9 mouse cellular contexts compared by ENCODE assay signal in the genomic region with DNA sequence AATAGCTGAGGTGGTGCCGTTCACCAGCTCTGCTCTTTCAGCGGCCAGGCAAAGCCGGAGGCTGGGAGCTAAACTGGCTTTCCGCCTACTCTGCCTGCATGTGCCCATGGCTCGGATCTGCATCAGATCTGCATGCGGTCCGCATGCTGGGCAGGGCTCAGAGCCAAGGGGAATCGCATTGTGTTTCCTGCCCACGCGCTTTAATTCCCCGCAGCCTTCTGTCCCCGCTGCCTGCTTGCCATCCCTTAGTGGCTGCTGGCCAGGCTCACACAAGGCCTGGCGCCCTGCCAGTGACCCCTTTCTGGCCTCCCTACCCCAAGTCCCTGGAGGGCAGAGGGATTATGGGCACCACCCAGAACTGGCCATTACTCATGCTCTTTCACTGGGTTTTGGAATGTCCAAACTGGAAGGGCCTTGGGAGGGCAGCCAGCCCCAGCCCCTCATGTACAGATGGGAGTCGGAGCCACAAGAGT. TPM values are rescaled to one million over a fixed set of nuclear protein-coding genes. Genes with fewer than 3 reads are reported as not detected.
DNase-seq lines count a peak whose midpoint lies in the region; ATAC-seq lines count a peak whose summit lies in the region.
"Had no signal": no experiment of that assay in that cellular context is flagged by ENCODE, and none has a peak within 500 bp of the region (broad histone marks: within the 10 kb centered on the region; RNA-seq: fewer than 3 reads in every experiment).

No protein-coding gene starts in this region.

- peak; percentile 86 for ATAC-seq in hindbrain, embryonic 16.5 days

- no peaks in the 10 kb centered on the region for H3K9me3 ChIP-seq in hindbrain, embryonic 16.5 days (ENCODE audit: control insufficient read depth, low read length)

- 30% methylated on average over 14 of the region's 14 CpGs for WGBS in hindbrain, embryonic 16.5 days

- H3K36me3 ChIP-seq in hindbrain, embryonic 16.5 days (ENCODE audit: control insufficient read depth, insufficient read depth, low read length), result peaks cover 30% of the 10 kb centered on the region

- H3K4me1 ChIP-seq in hindbrain, embryonic 16.5 days (ENCODE audit: control insufficient read depth, insufficient read depth, low read depth, low read length), result peaks cover 11% of the 10 kb centered on the region

- peak; percentile 76 for DNase-seq in adipocyte (ENCODE audit: low spot score)
- DNase-seq in brain, embryonic 18.5 days (ENCODE audit: low read depth, low spot score), result peak; percentile 64
- DNase-seq in gastrocnemius, adult 18-20 months (ENCODE audit: low spot score), result peak; percentile 58
- peak; percentile 83 to 91 for DNase-seq in left cerebral cortex, adult 18-20 months (ENCODE audit: low spot score in 2 of 2)
- DNase-seq in ovary, adult 18-20 months (ENCODE audit: low spot score), result peak; percentile 84
- no peak for DNase-seq in T-cell, adult 2 months (ENCODE audit: low spot score)
- no peak for DNase-seq in thymus, adult 18-20 months

- H3K27me3 ChIP-seq in hindbrain, embryonic 16.5 days (replicated peaks; ENCODE audit: control insufficient read depth, insufficient read depth, low read length), result no peaks in the 10 kb centered on the region

- no peak overlapping the region for H3K4me3 ChIP-seq in hindbrain, embryonic 16.5 days (ENCODE audit: low read length)

- H3K27ac ChIP-seq in hindbrain, embryonic 16.5 days (ENCODE audit: low read depth, low read length), result no peak overlapping the region; the same call in 1 of the 2 replicates
- H3K27ac ChIP-seq: macrophage had no signal

- H3K9ac ChIP-seq in hindbrain, embryonic 16.5 days (ENCODE audit: low read depth, low read length), result no peak overlapping the region

- no peak overlapping the region for H3K4me2 ChIP-seq in hindbrain, embryonic 16.5 days (ENCODE audit: low read length)

RNA-seq across cellular contexts. Expression of gene H1f0, which starts 39.7 kb away (rescaled TPM):
- 10 to 100 TPM; 74.4 to 86.9 TPM for total RNA-seq in gastrocnemius, adult 18-20 months (2021)
- 200 and 206 TPM in 2 replicates for polyA plus RNA-seq in hindbrain, embryonic 16.5 days (2015; fragmentation: Nextera tagmentation; extraction: Ambion mirVana)
- 10 to 100 TPM; 79.6 to 93.8 TPM for total RNA-seq in left cerebral cortex, adult 18-20 months (2021)

RNA-seq across cellular contexts. Expression of gene Triobp, which starts 41.0 kb away (rescaled TPM):
- total RNA-seq in gastrocnemius, adult 18-20 months (2021), result 10 to 100 TPM; 38.8 to 40.7 TPM
- 36.1 and 40.4 TPM in 2 replicates for polyA plus RNA-seq in hindbrain, embryonic 16.5 days (2015; fragmentation: Nextera tagmentation; extraction: Ambion mirVana)
- total RNA-seq in left cerebral cortex, adult 18-20 months (2021), result 10 to 100 TPM; 11.0 to 11.3 TPM

RNA-seq across cellular contexts. Expression of gene Galr3, which starts 53.1 kb away (rescaled TPM):
- not detected for total RNA-seq in gastrocnemius, adult 18-20 months (2021)
- polyA plus RNA-seq in hindbrain, embryonic 16.5 days (2015; fragmentation: Nextera tagmentation; extraction: Ambion mirVana), result 0.14 TPM in 1 of 2 replicates, not detected in the other
- under 1 TPM; 0.82 to 0.98 TPM for total RNA-seq in left cerebral cortex, adult 18-20 months (2021)
- polyA plus RNA-seq: macrophage had no signal

RNA-seq across cellular contexts. Expression of gene Nol12, which starts 53.8 kb away (rescaled TPM):
- 10 to 100 TPM; 26.4 to 29.1 TPM for total RNA-seq in gastrocnemius, adult 18-20 months (2021)
- polyA plus RNA-seq in hindbrain, embryonic 16.5 days (2015; fragmentation: Nextera tagmentation; extraction: Ambion mirVana), result 63.6 and 68.1 TPM in 2 replicates
- 10 to 100 TPM; 37.3 to 44.0 TPM for total RNA-seq in left cerebral cortex, adult 18-20 months (2021)

Comparison
In these comparisons a context has a peak if more than half of its experiments do, and no peak if none do; other contexts are left out.
1. DNase-seq: peak in adipocyte (single experiment), brain, embryonic 18.5 days (single experiment), gastrocnemius, adult 18-20 months (single experiment), left cerebral cortex, adult 18-20 months (2 of 2) and ovary, adult 18-20 months (single experiment); none in T-cell, adult 2 months (single experiment) and thymus, adult 18-20 months (0 of 2).